Mouse (Mus musculus) intestine, embryonic 16.5 days (tissue): ENCODE data around the gene Mars2. TPM values are rescaled to one million over a fixed set of nuclear protein-coding genes. Genes with fewer than 3 reads are reported as not detected.

Experiments used
- ATAC-seq: fragments of 200-750 bp; cut with Nextera tagmentation; 2 replicates; pipeline ENCODE4 v1.8.0; 2017; ENCODE audit warnings: moderate TSS enrichment, moderate library complexity
- H3K27ac ChIP-seq: fragments of 300-500 bp; sonication (generic); 2 replicates; pipeline ENCODE4 v1.5.1; 2014; ENCODE audit warnings: mild to moderate bottlenecking, low read length
- H3K27me3 ChIP-seq: fragments of 300-500 bp; sonication (generic); replicated peaks from 2 replicates; pipeline ENCODE4 v1.6.1; 2014; ENCODE audit warnings: low read length, control low read depth, mixed read lengths; ENCODE audit not compliant: control insufficient read depth, insufficient read depth
- H3K36me3 ChIP-seq: fragments of 300-500 bp; sonication (generic); 2 replicates; pipeline ENCODE4 v1.6.1; 2014; ENCODE audit warnings: low read length, control low read depth; ENCODE audit not compliant: control insufficient read depth, insufficient read depth
- H3K4me1 ChIP-seq: fragments of 300-500 bp; sonication (generic); 2 replicates; pipeline ENCODE4 v1.6.1; 2014; ENCODE audit warnings: low read length, control low read depth, mixed read lengths; ENCODE audit not compliant: control insufficient read depth, insufficient read depth
- H3K4me2 ChIP-seq: fragments of 300-500 bp; sonication (generic); 2 replicates; pipeline ENCODE4 v1.6.1; 2014; ENCODE audit warnings: low read depth, low read length, control low read depth
- H3K4me3 ChIP-seq: fragments of 300-500 bp; sonication (generic); 2 replicates; pipeline ENCODE4 v1.5.1; 2014; ENCODE audit warnings: mild to moderate bottlenecking, low read length
- H3K9ac ChIP-seq: fragments of 300-500 bp; sonication (generic); 2 replicates; pipeline ENCODE4 v1.6.1; 2014; ENCODE audit warnings: low read depth, low read length
- H3K9me3 ChIP-seq: fragments of 300-500 bp; sonication (generic); 2 replicates; pipeline ENCODE4 v1.6.1; 2016; ENCODE audit warnings: low read length, control low read depth; ENCODE audit not compliant: control insufficient read depth
- WGBS: fragments of 180-500 bp; shearing (Covaris S2); extraction: QIAGEN DNeasy Blood & Tissue Kit; methylation state at CpG from one replicate; pipeline ENCODE4 v1.1.7; 2014; 5-methylcytosine and 5-hydroxymethylcytosine counted together
- polyA plus RNA-seq: library from polyadenylated mRNA; unstranded; fragments of >200 nt; fragmentation: Nextera tagmentation; extraction: Ambion mirVana; gene quantifications from 2 replicates; pipeline ENCODE4 v1.2.1, GENCODE M21; 2015

The Mars2 gene
- 5.2 and 5.4 TPM in 2 replicates for polyA plus RNA-seq

DNA sequence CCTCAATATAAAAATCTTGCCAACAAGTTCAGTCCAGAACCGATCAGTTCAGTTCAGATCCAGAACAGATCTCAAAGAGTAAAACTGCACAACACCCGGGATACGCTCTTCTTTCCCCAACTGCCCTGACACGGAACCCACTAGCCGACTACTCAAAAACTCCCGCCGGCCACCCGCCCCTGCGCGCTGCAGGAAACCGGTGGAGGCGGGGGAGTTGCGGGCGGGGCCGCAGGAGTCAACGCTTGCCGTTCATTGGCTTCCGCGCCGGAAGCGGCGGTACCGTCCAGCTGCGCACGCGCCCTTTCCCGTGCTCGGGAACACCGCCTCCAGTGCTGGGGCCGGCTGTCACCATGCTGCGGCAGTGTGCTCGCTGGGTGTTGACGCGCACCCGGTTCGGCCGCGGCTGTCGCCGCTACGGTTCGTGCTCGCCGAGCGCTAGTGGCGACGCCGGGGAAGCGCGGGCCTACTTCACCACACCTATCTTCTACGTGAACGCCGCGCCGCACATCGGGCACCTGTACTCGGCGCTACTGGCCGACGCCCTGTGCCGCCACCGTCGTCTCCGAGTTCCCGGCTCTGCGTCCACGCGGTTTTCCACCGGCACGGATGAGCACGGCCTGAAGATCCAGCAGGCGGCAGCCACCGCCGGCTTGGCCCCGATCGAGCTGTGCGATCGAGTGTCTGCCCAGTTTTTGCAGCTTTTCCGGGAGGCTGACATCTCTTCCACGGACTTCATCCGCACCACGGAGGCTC, at the start of gene Mars2:
Gene Mars2, plus strand, starts transcription at position 288 of the 753 bp plus-strand sequence.
- Histone ChIP-seq H3K9me3 (no peaks in the 10 kb centered on the region), H3K9ac (peak within 1 kb of the TSS; percentile 80), H3K27me3 (no peaks in the 10 kb centered on the region), H3K4me2 (peak within 1 kb of the TSS; percentile 90), H3K4me1 (peaks cover 14% of the 10 kb centered on the region), H3K4me3 (peak within 1 kb of the TSS; percentile 87), H3K27ac (peak within 1 kb of the TSS; percentile 63; the same call in 1 of the 2 replicates), H3K36me3 (no peaks in the 10 kb centered on the region)
- WGBS: under 1% methylated on average over 82 of the region's 82 CpGs
- peak; percentile 99 for ATAC-seq

DNA sequence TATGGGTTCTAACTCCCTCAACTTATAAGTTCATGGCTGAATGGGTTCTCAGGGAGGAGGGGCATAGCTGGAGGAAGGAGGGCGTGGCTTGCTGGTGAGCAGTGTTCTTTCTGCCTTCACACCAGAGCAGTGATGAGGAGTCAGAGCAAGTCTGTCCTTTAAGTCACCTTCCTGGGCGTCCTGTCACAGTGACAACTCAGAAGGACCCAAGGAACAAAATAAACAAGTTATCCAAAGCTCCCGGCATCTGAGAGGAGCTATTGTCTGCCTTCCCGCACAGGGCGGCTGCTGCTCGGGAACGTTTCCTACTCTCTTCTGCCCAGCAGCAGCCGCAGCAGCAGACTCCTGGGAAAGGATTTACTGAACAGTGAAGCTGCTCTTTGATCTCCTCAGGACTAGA, 45.0 kb upstream of the Mars2 start:
- ATAC-seq: peak; percentile 78
- Histone ChIP-seq H3K36me3 (no peaks in the 10 kb centered on the region), H3K4me2 (peak overlapping the region; percentile 60), H3K27me3 (no peaks in the 10 kb centered on the region), H3K9me3 (no peaks in the 10 kb centered on the region), H3K9ac (peak overlapping the region; percentile 58; the same call in 1 of the 2 replicates), H3K4me1 (peaks cover 13% of the 10 kb centered on the region), H3K4me3 (peak overlapping the region; percentile 45), H3K27ac (peak overlapping the region; percentile 73; the same call in 1 of the 2 replicates)
- 11% methylated on average over 8 of the region's 8 CpGs for WGBS

DNA sequence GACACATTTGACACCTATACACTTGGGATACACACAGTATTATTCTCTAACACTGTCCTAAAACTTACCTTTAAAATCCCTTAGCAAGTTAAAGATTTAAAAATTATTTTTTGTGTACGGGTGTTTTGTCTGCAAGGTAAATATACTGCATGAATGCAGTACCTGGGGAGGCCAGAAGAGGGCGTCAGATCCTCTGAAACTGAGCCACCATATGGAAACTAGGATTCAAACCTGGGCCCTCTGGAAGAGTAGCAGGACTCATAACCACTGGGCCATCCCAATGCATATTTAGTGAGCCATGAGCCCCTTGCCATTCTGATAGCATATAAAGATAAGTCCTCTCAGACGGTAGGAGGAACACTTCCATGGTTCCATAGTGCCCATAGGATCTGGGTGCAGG, 44.2 kb upstream of the Mars2 start:
- H3K4me3 ChIP-seq: no peak overlapping the region
- no peaks in the 10 kb centered on the region for H3K9me3 ChIP-seq
- H3K27ac ChIP-seq: peak overlapping the region; percentile 73
- no peaks in the 10 kb centered on the region for H3K36me3 ChIP-seq
- WGBS: 57% methylated on average over 3 of the region's 3 CpGs
- ATAC-seq: no peak
- peaks cover 13% of the 10 kb centered on the region for H3K4me1 ChIP-seq
- H3K27me3 ChIP-seq: no peaks in the 10 kb centered on the region
- H3K9ac ChIP-seq: no peak overlapping the region
- H3K4me2 ChIP-seq: no peak overlapping the region

DNA sequence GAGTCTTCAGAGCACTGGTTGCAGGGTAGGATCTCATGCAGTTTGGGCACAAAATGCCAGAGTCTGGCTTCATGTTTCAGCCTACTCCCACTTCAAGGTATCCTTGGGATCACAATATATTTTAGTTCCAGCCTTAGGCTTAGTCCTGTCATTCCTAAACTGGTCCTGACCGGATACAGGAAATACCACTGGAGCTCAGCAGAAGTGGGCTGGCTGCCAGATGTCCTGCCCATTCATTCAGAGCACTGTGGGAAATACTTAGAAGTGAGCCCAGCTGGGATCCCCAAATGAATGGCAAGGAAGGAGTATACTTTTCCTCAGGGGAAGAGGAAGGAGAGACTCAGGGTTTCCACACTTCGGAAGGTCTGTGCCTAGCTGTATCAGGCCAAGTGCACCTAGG, 43.7 kb upstream of the Mars2 start:
- peak; percentile 69 for ATAC-seq
- H3K4me1 ChIP-seq: peaks cover 13% of the 10 kb centered on the region
- 55% methylated on average over 2 of the region's 2 CpGs for WGBS

DNA sequence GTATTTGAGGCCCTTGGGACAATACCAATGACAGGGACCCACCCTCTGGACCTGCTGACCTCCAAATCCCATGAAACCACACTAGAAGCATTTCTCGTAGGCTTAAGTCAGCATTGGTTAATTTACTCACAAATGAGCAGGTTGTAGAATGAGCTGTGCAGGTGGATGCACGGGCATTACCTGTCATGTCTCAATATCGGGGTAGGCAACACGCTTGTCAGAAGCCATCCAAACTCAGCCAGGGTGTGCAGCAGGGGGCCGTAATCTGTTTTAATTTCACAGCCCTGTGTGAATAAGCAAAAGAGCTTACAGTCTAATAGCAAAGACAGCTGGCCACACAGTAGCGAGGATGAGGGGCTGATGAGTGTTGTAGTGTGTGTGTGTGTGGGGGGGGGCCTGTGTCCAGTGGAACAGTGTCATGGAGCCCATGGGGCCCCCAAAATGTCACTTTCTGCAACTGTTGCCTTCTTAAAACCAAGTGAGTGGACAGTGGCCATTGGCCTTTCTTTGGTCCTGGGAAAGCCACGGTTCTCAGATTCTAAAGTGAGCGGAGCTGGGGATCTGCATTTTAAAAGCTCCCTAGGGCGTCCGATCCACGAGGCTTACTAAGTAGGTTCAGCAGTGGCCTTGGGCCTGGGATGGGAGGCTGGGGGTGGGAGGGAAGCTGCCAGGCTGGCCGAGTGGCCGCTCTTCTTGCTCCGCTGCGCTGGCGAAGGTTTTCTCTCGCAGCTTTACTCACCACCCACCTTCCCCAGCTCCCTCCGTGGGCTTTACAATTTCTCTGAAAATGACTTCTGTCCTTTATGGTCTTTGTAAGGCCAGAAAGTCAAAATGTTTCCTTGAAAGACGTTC, 42.7 kb upstream of the Mars2 start:
- H3K27ac ChIP-seq: no peak overlapping the region
- no peak for ATAC-seq

More for the DNA sequence above, 43.7 kb upstream of the Mars2 start:
- Histone ChIP-seq H3K36me3 (no peaks in the 10 kb centered on the region), H3K4me3 (no peak overlapping the region), H3K9ac (no peak overlapping the region), H3K9me3 (no peaks in the 10 kb centered on the region), H3K27ac (peak overlapping the region; percentile 40; the same call in 1 of the 2 replicates), H3K27me3 (no peaks in the 10 kb centered on the region), H3K4me2 (no peak overlapping the region)

DNA sequence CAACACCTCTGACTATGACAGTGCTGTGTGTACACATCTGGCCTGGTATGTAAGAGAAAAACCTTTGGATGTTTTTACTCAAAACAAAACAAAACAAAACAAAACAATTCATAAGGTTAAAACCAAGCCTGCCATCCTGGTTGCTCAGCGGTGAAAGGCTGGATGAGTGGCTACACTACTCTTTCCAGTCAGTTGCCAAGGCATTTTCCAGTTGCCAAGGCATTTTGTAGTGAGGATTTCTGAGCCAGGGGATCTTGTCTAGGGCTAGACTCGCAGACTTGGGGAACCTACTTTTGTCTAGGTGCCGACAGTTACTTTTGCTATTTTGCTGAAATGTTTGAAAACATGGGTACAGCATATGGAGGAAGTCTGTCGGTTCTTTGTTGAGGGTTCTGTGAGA, 42.0 kb upstream of the Mars2 start:
- no peak for ATAC-seq
- Histone ChIP-seq H3K27ac (no peak overlapping the region), H3K9ac (no peak overlapping the region), H3K4me3 (no peak overlapping the region), H3K9me3 (no peaks in the 10 kb centered on the region), H3K4me2 (no peak overlapping the region), H3K27me3 (no peaks in the 10 kb centered on the region), H3K36me3 (no peaks in the 10 kb centered on the region), H3K4me1 (peaks cover 13% of the 10 kb centered on the region)
- 76% methylated on average over 4 of the region's 4 CpGs for WGBS

More for the DNA sequence above, 42.7 kb upstream of the Mars2 start:
- H3K36me3 ChIP-seq: no peaks in the 10 kb centered on the region
- H3K4me2 ChIP-seq: no peak overlapping the region
- H3K9ac ChIP-seq: no peak overlapping the region
- peaks cover 13% of the 10 kb centered on the region for H3K4me1 ChIP-seq
- H3K9me3 ChIP-seq: no peaks in the 10 kb centered on the region
- H3K27me3 ChIP-seq: no peaks in the 10 kb centered on the region
- 70% methylated on average over 19 of the region's 19 CpGs for WGBS
- H3K4me3 ChIP-seq: no peak overlapping the region

DNA sequence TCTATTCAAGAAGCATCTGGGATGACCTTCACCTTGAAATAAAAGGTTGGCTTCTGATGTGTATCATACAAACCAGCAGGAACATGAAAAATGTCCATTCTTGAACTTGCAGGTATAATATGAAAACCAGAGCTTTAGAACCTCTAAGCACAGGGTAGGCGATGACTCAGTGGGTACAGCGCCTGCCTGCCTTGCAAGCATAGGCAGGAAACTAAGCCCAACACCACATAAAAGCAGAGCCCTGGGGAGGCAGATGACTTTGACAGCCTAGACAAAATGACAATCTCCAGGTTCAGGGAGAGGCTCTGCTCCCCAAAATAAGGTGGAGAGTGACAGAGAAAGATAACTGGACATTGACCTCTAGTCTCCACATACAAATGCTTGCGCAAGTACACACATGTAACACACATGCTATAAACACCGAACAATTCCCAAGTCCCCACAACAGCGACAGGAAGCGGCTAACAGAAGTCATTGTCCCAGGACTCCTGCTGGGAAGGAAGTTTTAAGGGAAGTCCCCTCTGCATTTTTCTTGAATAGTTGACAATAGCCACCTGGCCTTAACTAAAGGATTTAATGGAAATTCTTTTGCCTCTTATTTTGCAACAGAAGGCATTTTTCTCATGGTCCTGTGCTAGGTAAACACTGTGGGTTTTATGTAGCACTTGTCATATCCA, 40.5 kb upstream of the Mars2 start:
- H3K4me3 ChIP-seq: no peak overlapping the region
- no peaks in the 10 kb centered on the region for H3K9me3 ChIP-seq
- no peaks in the 10 kb centered on the region for H3K27me3 ChIP-seq
- peaks cover 13% of the 10 kb centered on the region for H3K4me1 ChIP-seq
- H3K27ac ChIP-seq: peak overlapping the region; percentile 51
- no peak for ATAC-seq
- no peak overlapping the region for H3K4me2 ChIP-seq
- H3K9ac ChIP-seq: no peak overlapping the region
- 56% methylated on average over 6 of the region's 6 CpGs for WGBS
- no peaks in the 10 kb centered on the region for H3K36me3 ChIP-seq

DNA sequence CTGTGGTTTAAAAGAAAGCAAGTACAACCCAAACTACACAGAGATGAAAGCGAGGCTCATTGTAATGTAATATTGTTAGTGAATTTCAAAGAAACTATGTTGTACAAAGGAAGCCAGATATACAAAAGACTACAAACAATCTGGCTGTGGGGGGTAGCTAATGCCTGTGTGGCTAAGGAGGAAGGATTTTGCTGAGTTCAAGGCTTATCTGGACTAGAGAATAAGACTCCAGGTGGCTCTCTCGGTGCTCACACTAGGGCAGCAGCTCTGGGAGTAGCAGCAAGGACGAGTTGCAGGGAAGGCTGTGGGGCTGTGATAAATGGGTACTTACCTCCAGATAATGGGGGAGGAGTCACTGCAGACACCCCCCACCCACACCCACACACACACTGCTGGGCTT, 38.3 kb upstream of the Mars2 start:
- H3K9ac ChIP-seq: no peak overlapping the region
- H3K27ac ChIP-seq: no peak overlapping the region
- WGBS: 42% methylated on average over 3 of the region's 3 CpGs
- H3K4me1 ChIP-seq: peaks cover 10% of the 10 kb centered on the region; the same call in 1 of the 2 replicates
- H3K27me3 ChIP-seq: no peaks in the 10 kb centered on the region
- H3K9me3 ChIP-seq: no peaks in the 10 kb centered on the region
- H3K4me2 ChIP-seq: no peak overlapping the region
- no peak for ATAC-seq
- no peaks in the 10 kb centered on the region for H3K36me3 ChIP-seq
- H3K4me3 ChIP-seq: no peak overlapping the region
